Mouse (Mus musculus) testis, adult 2 months (tissue): Measurements from ENCODE around the gene Gm9732.
"Not testable (repeated sequence)": the region's sequence is repeated elsewhere in the genome, so short reads cannot be mapped to it uniquely, and the experiment has no call there.

Source experiments
- CTCF ChIP-seq: fragments of 200-500 bp; IDR thresholded peaks from 2 replicates; pipeline ENCODE4 v1.5.1; 2012; ENCODE audit warnings: low read depth, mild to moderate bottlenecking, inconsistent platforms, low read length, moderate library complexity; ENCODE audit not compliant: control insufficient read depth, insufficient read depth, insufficient replicate concordance
- POLR2A ChIP-seq: fragments of 200-500 bp; IDR thresholded peaks from 2 replicates; pipeline ENCODE4 v1.6.1; 2012; ENCODE audit warnings: low read depth, mild to moderate bottlenecking, inconsistent platforms, low read length, moderate library complexity; ENCODE audit not compliant: control insufficient read depth

GRCm38 (mm10) chr14:43275752-43276151, 916 bp downstream of the Gm9732 start:
- not testable (repeated sequence) for TF ChIP-seq CTCF, POLR2A
